Mouse (Mus musculus) forebrain, embryonic 15.5 days (tissue): Measurements from ENCODE around the gene Igf2bp2. TPM values are rescaled to one million over a fixed set of nuclear protein-coding genes. Genes with fewer than 3 reads are reported as not detected.

Source experiments
- ATAC-seq: fragments of 200-750 bp; cut with Nextera tagmentation; replicated peaks from 2 replicates; pipeline ENCODE4 v1.8.0; 2017; ENCODE audit warnings: mild to moderate bottlenecking, moderate TSS enrichment, moderate library complexity
- H3K27ac ChIP-seq: fragments of 300-500 bp; sonication (generic); replicated peaks from 2 replicates; pipeline ENCODE4 v1.5.1; 2015; ENCODE audit warnings: mild to moderate bottlenecking, inconsistent platforms
- H3K27me3 ChIP-seq: fragments of 300-500 bp; sonication (generic); 2 replicates; pipeline ENCODE4 v1.6.1; 2015; ENCODE audit warnings: inconsistent platforms
- H3K36me3 ChIP-seq: fragments of 300-500 bp; sonication (generic); 2 replicates; pipeline ENCODE4 v1.6.1; 2015; ENCODE audit warnings: mild to moderate bottlenecking, inconsistent platforms
- H3K4me1 ChIP-seq: fragments of 300-500 bp; sonication (generic); 2 replicates; pipeline ENCODE4 v1.6.1; 2015; ENCODE audit warnings: inconsistent platforms
- H3K4me2 ChIP-seq: fragments of 300-500 bp; sonication (generic); replicated peaks from 2 replicates; pipeline ENCODE4 v1.6.1; 2015; ENCODE audit warnings: mild to moderate bottlenecking, inconsistent platforms
- H3K4me3 ChIP-seq: fragments of 300-500 bp; sonication (generic); 2 replicates; pipeline ENCODE4 v1.5.1; 2015; ENCODE audit warnings: mild to moderate bottlenecking, inconsistent platforms
- H3K9ac ChIP-seq: fragments of 300-500 bp; sonication (generic); replicated peaks from 2 replicates; pipeline ENCODE4 v1.6.1; 2015; ENCODE audit warnings: mild to moderate bottlenecking, inconsistent platforms
- H3K9me3 ChIP-seq: fragments of 300-500 bp; sonication (generic); 2 replicates; pipeline ENCODE4 v1.6.1; 2016; ENCODE audit warnings: inconsistent platforms
- WGBS: fragments of 180-500 bp; shearing (Covaris S2); methylation state at CpG from one replicate; pipeline ENCODE4 v1.1.7; 2015; ENCODE audit warnings: mixed read lengths; 5-methylcytosine and 5-hydroxymethylcytosine counted together
- polyA plus RNA-seq: library from polyadenylated mRNA; unstranded; fragments of >200 nt; fragmentation: Nextera tagmentation; extraction: Ambion mirVana; gene quantifications from 2 replicates; pipeline ENCODE4 v1.2.1, GENCODE M21; 2015

Igf2bp2 gene
- polyA plus RNA-seq, 1 experiment from 2014 or later: 25.8 TPM

DNA sequence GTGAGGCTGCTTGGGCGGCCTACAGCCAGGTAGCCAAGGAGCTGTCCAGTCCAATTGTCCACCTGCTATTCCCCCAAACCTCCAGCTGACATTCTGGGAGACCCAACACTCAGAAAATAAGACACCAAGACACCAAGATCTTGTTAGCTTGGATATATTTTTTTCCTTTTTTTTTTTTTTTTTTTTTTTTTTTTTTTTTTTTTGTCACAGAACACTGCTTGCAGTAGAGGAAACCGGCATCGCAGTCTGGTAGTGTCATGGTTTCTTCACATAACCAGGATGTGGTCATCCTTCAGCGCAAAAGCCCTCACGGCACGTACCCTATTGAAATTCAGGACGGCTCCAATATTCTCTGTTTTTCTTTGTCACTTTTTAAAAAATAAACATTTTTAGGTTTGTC, 104.2 kb downstream of the Igf2bp2 start:
- H3K4me3 ChIP-seq: no peak overlapping the region
- peaks cover 28% of the 10 kb centered on the region for H3K36me3 ChIP-seq
- no peak overlapping the region for H3K4me2 ChIP-seq
- H3K4me1 ChIP-seq: no peaks in the 10 kb centered on the region
- H3K9ac ChIP-seq: no peak overlapping the region
- WGBS: 95% methylated on average over 7 of the region's 7 CpGs
- no peaks in the 10 kb centered on the region for H3K27me3 ChIP-seq
- no peak overlapping the region for H3K27ac ChIP-seq
- ATAC-seq: no peak
- no peaks in the 10 kb centered on the region for H3K9me3 ChIP-seq

DNA sequence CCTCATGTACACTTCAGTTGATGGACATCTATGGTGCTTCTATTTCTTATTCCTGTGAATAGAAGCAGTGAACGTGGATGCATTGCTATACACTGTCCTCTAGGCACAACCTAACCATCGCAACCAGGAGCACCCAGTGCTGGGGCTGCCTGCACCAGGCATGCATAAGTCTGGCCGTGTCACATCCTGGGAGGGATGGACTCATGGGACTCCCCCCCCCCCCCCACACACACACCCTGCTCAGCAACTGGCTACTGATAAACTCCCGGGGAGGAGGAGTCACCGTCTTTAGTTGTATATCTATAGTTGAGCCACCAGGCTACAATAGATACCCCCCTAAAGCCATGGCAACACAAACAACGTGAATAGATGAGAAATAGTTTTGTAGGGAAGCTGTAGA, 105.6 kb downstream of the Igf2bp2 start:
- H3K36me3 ChIP-seq: peaks cover 28% of the 10 kb centered on the region
- WGBS: 79% methylated on average over 6 of the region's 6 CpGs
- no peaks in the 10 kb centered on the region for H3K9me3 ChIP-seq
- ATAC-seq: peak; percentile 38; the same call in 1 of the 2 replicates
- no peaks in the 10 kb centered on the region for H3K27me3 ChIP-seq
- no peak overlapping the region for H3K4me2 ChIP-seq
- H3K27ac ChIP-seq: no peak overlapping the region
- H3K4me3 ChIP-seq: no peak overlapping the region
- no peak overlapping the region for H3K9ac ChIP-seq
- no peaks in the 10 kb centered on the region for H3K4me1 ChIP-seq

DNA sequence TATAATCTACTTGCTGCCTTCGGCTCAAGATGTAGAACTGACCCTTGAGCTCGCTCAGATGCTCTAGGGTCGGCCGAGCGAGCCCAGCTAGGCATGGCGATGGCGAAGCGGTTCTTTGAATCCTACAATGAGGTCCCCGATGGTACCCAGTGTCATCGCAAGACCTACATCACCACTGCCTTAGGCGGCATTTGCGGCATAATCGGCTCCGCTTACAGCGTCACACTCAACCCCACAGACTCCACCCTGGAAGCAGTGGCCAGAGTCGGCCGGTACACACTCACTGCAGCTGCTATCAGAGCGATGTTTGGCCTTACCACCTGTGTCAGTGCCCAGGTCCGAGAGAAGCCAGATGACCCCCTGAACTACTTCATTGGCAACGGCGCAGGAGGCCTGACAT, 109.7 kb downstream of the Igf2bp2 start:
- H3K4me2 ChIP-seq: no peak overlapping the region
- H3K9me3 ChIP-seq: no peaks in the 10 kb centered on the region
- 94% methylated on average over 21 of the region's 21 CpGs for WGBS
- H3K4me1 ChIP-seq: no peaks in the 10 kb centered on the region
- no peak overlapping the region for H3K4me3 ChIP-seq
- no peaks in the 10 kb centered on the region; the same call in 1 of the 2 replicates for H3K36me3 ChIP-seq
- no peak overlapping the region for H3K9ac ChIP-seq
- H3K27ac ChIP-seq: no peak overlapping the region
- no peaks in the 10 kb centered on the region for H3K27me3 ChIP-seq
- ATAC-seq: no peak

DNA sequence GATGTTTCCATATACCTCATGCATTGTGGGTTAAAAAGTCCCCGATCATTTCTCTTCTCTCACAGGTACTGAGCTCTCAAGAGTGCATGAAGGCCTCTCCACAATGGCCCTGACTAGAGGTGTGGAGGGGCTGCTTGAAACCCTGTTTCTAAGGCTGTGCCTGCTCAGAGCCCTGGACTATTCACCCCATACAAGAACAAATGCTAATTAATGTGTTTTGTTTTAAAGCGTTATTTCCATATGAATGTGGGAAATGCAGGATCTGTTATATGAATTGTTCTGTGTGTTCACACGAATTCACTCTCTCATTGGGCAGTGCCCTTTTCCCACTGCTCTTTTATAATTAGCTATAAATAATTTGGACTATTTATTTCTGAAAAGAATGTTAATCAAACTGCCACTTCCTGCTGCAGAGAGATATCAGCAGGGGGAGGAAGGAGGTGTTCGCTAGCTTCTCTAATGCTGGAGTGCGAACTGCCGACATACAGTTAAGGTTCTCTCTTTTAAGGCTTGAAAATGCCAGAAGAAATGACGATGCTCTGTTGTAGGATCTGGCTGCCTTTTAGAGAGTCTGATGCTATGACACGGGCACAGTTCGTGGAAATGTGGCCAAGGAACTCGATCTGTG, 116.2 kb downstream of the Igf2bp2 start:
- WGBS: 48% methylated on average over 10 of the region's 10 CpGs
- H3K27me3 ChIP-seq: no peaks in the 10 kb centered on the region
- no peak overlapping the region for H3K4me2 ChIP-seq
- H3K27ac ChIP-seq: peak overlapping the region; percentile 31; the same call in 1 of the 2 replicates
- H3K4me1 ChIP-seq: no peaks in the 10 kb centered on the region
- no peak overlapping the region for H3K9ac ChIP-seq
- no peak for ATAC-seq
- no peak overlapping the region for H3K4me3 ChIP-seq
- H3K36me3 ChIP-seq: peaks cover 40% of the 10 kb centered on the region
- H3K9me3 ChIP-seq: no peaks in the 10 kb centered on the region

DNA sequence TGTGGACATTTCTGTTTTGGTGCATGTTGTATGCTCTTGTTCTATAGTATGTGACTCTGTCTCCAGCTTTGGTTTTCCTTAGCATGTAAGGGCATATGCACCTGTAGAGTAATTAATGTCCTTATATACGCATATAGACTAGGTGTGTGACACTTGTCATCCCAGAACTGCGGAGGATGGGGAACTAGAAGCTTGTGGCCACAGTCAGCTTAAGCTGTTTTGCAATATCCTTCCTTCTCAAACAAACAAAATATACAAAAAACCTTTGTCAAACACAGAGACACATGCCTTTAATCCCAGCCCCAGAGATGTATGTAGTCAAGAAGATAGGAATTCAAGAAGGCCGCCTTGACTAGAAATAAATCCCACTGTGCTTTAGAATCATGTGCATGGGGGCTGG, 117.2 kb downstream of the Igf2bp2 start:
- WGBS: 97% methylated on average over 3 of the region's 3 CpGs
- H3K27ac ChIP-seq: no peak overlapping the region

DNA sequence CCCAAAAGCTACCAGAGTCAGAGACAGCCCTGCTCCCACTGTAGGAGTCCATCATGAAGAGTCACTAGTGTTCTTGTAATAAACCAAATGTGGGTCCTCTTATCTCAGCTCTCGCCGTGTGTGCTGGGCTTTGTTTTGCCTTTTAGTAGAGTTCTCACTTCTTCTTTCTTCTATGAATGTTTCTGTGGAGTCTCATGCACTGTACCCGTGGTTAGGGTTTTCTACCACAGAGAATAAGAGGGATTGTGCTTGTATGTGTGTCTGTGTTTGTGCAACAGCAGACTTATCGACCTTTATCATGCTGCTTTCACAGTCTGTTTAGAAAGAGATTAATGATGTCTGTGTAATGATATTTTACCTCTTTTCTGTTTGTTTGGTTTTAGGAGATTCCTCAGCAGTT, 119.3 kb downstream of the Igf2bp2 start:
- Histone ChIP-seq H3K4me2 (no peak overlapping the region), H3K4me1 (no peaks in the 10 kb centered on the region), H3K9ac (no peak overlapping the region), H3K36me3 (peaks cover 58% of the 10 kb centered on the region), H3K9me3 (no peaks in the 10 kb centered on the region), H3K27me3 (no peaks in the 10 kb centered on the region), H3K4me3 (no peak overlapping the region), H3K27ac (no peak overlapping the region)
- 92% methylated on average over 4 of the region's 4 CpGs for WGBS
- no peak for ATAC-seq

More for the DNA sequence above, 117.2 kb downstream of the Igf2bp2 start:
- H3K4me1 ChIP-seq: no peaks in the 10 kb centered on the region
- no peak overlapping the region for H3K9ac ChIP-seq
- H3K27me3 ChIP-seq: no peaks in the 10 kb centered on the region
- no peaks in the 10 kb centered on the region for H3K9me3 ChIP-seq
- no peak overlapping the region for H3K4me3 ChIP-seq
- no peak for ATAC-seq
- H3K36me3 ChIP-seq: peaks cover 46% of the 10 kb centered on the region
- H3K4me2 ChIP-seq: no peak overlapping the region

DNA sequence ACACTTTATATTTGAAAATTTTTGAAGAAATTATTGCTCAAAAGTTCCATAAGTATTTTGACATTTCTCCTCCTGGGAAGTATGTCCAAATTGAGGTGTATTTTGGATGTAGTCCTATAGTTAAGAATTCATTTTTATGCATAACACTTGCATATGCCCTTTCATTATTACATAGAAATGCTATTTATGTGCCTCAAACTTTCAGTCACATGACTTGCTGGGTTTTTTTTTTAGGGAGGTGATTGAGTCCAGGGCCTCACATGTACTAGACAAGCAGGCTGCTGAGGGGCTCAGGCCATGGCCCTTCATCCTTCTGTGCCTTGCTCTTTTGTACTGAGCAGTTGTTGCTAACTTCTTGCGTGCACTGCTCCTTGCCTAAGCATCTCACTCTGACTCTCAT, 123.1 kb downstream of the Igf2bp2 start:
- H3K36me3 ChIP-seq: peaks cover 65% of the 10 kb centered on the region
- no peak overlapping the region for H3K4me3 ChIP-seq
- no peak overlapping the region for H3K27ac ChIP-seq
- H3K9ac ChIP-seq: no peak overlapping the region
- WGBS: 95% methylated on average over 1 of the region's 1 CpGs
- no peak for ATAC-seq
- no peaks in the 10 kb centered on the region for H3K9me3 ChIP-seq
- H3K4me2 ChIP-seq: no peak overlapping the region
- H3K27me3 ChIP-seq: no peaks in the 10 kb centered on the region
- no peaks in the 10 kb centered on the region for H3K4me1 ChIP-seq

DNA sequence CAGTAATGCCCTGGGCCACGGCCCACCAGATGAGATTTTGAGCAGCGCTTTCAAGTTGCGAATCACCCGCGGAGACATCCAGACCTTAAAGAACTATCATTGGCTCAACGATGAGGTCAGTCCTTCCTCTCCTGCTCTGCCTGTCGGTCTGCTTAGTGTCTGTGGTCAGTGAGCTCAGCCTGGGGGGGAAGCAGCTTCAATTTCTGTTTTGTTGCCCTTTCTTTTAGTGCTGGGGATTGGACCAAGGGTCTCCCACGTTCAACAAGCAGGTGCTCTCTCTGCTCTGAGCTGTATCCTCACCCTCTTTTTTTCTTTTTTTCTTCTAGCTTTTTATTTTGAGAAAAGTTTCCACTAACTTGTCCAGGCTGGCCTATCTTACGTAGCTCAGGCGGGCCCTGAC, 124.5 kb downstream of the Igf2bp2 start:
- H3K9ac ChIP-seq: no peak overlapping the region
- no peak overlapping the region for H3K27ac ChIP-seq
- no peaks in the 10 kb centered on the region for H3K9me3 ChIP-seq
- ATAC-seq: no peak
- H3K27me3 ChIP-seq: no peaks in the 10 kb centered on the region
- no peak overlapping the region for H3K4me2 ChIP-seq
- H3K4me3 ChIP-seq: no peak overlapping the region
- peaks cover 51% of the 10 kb centered on the region for H3K36me3 ChIP-seq
- WGBS: 91% methylated on average over 10 of the region's 10 CpGs
- H3K4me1 ChIP-seq: no peaks in the 10 kb centered on the region

DNA sequence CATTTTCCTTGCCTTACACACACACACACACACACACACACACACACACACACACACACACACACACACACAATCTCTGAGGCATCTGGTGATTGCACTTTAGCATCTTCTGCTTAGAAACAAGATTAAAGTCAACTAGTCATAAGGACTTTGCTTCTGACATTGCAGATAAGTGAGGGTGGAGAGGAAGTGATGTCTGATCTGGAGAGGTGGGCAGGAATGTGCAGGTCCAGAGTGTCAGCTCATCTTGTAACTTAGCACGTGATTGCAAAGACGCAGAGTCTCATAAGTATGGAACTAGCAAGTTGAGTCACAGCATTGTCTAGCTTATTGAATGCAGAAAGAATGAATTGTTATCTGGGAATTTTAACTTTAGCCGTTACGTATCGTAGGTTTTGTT, 135.6 kb downstream of the Igf2bp2 start:
- Histone ChIP-seq H3K9ac (no peak overlapping the region), H3K4me1 (no peaks in the 10 kb centered on the region), H3K9me3 (no peaks in the 10 kb centered on the region), H3K4me2 (no peak overlapping the region), H3K27ac (no peak overlapping the region), H3K4me3 (no peak overlapping the region), H3K36me3 (peaks cover 70% of the 10 kb centered on the region), H3K27me3 (no peaks in the 10 kb centered on the region)
- no peak for ATAC-seq
- 95% methylated on average over 5 of the region's 5 CpGs for WGBS

DNA sequence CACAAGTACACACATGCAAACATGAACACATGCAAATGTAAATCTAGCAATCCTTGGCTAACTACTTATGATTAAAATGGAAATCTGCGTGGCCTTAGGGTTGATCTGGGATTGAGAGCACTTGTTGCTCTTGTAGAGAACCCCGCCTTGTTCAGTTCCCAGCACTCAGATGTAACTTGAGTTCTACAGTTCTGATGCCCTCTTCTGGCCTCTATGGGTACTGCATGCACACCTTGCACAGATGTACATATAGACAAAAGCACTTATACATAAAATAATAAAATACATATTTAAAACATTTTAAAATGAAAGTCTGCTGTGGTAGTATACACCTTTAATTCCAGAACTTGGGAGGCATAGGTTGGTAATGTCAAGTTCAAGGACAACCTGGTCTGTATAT, 141.0 kb downstream of the Igf2bp2 start:
- ATAC-seq: no peak
- WGBS: 100% methylated on average over 2 of the region's 2 CpGs
- H3K36me3 ChIP-seq: peaks cover 65% of the 10 kb centered on the region

DNA sequence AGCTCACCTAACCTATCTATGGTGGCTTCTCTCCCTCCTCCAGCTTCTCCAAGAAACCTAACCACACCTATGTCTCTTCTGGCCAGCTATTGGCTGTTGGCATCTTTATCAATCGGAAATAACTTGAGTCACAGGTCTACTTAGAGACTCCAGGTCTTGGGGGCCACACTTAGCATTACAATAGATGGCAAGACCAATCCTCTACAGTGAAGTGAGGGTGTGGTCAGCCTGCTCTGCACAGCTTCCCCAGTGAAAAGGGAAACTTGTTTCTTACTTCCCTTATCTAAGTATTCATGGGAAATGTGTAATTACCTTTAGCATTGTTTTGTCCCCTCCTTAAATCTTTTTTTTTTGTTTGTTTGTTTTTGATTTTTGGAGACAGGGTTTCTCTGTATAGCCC, 147.5 kb downstream of the Igf2bp2 start:
- Histone ChIP-seq H3K4me3 (no peak overlapping the region), H3K4me2 (no peak overlapping the region), H3K9ac (no peak overlapping the region), H3K4me1 (peaks cover 11% of the 10 kb centered on the region), H3K27me3 (no peaks in the 10 kb centered on the region), H3K27ac (no peak overlapping the region), H3K9me3 (no peaks in the 10 kb centered on the region), H3K36me3 (peaks cover 43% of the 10 kb centered on the region)
- 95% methylated on average over 1 of the region's 1 CpGs for WGBS
- no peak for ATAC-seq

More for the DNA sequence above, 141.0 kb downstream of the Igf2bp2 start:
- Histone ChIP-seq H3K9me3 (peaks cover 5% of the 10 kb centered on the region; the same call in 1 of the 2 replicates), H3K9ac (no peak overlapping the region), H3K27me3 (no peaks in the 10 kb centered on the region), H3K4me3 (no peak overlapping the region), H3K4me1 (no peaks in the 10 kb centered on the region), H3K4me2 (no peak overlapping the region), H3K27ac (no peak overlapping the region)

DNA sequence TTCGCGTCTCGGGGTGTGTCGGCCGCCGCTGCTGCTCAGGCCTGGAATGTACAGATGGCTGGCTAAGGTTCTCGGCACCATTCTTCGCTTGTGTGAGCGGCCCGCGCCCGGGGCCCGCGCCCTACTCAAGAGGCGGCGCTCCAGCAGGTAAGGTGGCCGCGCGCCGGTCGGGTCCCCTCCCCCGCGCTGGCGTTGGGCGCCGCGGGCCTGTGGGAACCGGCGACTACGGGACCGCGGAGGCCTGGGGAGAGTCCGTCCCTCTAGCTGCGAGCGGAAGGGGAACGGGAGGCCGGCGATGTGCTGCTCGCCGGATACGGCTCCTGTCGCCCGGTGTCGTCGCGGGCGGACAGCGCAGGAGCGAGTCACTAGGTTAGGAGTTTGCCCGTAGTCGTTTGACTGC, 153.5 kb downstream of the Igf2bp2 start:
- ATAC-seq: peak; percentile 71
- Histone ChIP-seq H3K4me3 (peak overlapping the region; percentile 75), H3K9ac (peak overlapping the region; percentile 79), H3K4me2 (peak overlapping the region; percentile 69), H3K27me3 (no peaks in the 10 kb centered on the region), H3K27ac (peak overlapping the region; percentile 59), H3K4me1 (peaks cover 23% of the 10 kb centered on the region), H3K36me3 (no peaks in the 10 kb centered on the region), H3K9me3 (no peaks in the 10 kb centered on the region)
- WGBS: 0% methylated on average over 50 of the region's 51 CpGs

DNA sequence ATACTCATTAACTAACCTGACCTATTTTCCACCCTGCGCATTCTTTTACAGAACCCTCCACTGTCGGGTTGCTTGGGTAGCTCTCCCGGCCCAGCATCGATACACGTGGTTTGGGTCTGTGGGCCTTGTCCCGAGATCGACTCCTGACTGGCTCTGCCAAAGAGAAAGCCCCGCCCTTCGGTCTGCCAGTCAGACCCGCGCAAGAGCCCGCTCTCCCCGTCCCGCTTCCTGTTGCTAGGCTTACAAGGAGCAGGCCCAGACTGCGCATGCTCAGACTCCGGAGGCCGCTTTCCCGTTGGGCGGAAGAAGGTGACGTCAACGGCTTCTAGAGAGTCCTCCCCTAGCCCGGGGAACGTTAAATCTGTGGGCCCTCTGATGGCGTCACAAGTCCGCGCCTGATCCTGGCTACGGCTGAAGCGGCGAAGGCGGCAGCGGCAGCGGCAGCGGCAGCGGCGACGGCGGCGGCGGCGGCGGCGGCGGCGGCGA, 154.0 kb downstream of the Igf2bp2 start, which contains the start of gene Senp2:
Senp2 (plus strand) TSS at position 386 of the 486 bp plus-strand sequence.
- under 1% methylated on average over 45 of the region's 45 CpGs for WGBS
- H3K4me3 ChIP-seq: peak within 1 kb of the TSS; percentile 75
- no peaks in the 10 kb centered on the region for H3K9me3 ChIP-seq

More for the DNA sequence above, 154.0 kb downstream of the Igf2bp2 start, which contains the start of gene Senp2:
- Histone ChIP-seq H3K27ac (peak within 1 kb of the TSS; percentile 59), H3K36me3 (no peaks in the 10 kb centered on the region), H3K4me2 (peak within 1 kb of the TSS; percentile 69), H3K27me3 (no peaks in the 10 kb centered on the region), H3K4me1 (peaks cover 23% of the 10 kb centered on the region), H3K9ac (peak within 1 kb of the TSS; percentile 79)
- ATAC-seq: peak; percentile 100
